18 mouse cellular contexts compared by ENCODE assay signal in the genomic region with DNA sequence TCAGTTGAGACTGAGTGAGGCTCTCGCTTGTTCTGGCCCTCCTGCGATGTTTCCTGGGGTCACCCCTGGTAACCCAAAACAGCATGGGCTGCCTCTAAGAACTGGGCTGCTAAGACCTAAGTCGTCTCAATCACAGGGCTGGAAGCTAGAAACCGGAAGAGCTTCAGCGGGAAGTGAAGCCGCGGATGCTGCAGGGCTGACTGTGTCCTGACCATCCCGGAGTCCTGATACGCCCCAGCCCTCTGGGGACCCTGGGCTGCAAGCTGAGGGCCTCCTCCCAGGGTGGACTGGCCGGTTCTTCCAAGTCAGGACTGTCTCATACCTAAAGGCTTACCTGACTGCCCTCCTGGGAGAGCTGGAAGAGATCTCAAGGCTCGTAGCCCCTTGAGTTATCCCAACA. TPM values are rescaled to one million over a fixed set of nuclear protein-coding genes. Genes with fewer than 3 reads are reported as not detected.
"Had no signal": no experiment of that assay in that cellular context is flagged by ENCODE, and none has a peak within 500 bp of the region (broad histone marks: within the 10 kb centered on the region; RNA-seq: fewer than 3 reads in every experiment).

No protein-coding gene starts in this region.

- H3K27ac ChIP-seq: lung, embryonic 15.5 days; macrophage; midbrain, embryonic 13.5 days; midbrain, embryonic 15.5 days; neural tube, embryonic 12.5 days; stomach, embryonic 15.5 days; stomach, postnatal 0 days had no signal

- H3K4me3 ChIP-seq: lung, embryonic 15.5 days; megakaryocyte, embryonic 14.5 days; midbrain, embryonic 13.5 days; midbrain, embryonic 15.5 days; neural tube, embryonic 12.5 days; stomach, embryonic 15.5 days had no signal

- DNase-seq: lung, adult 2 months; lung, postnatal 14 days; lung, postnatal 36 days; right cerebral cortex, postnatal 14 days; thymus, adult 2 months; thymus, postnatal 25 days; thymus, postnatal 4 days had no signal

RNA-seq across cellular contexts. Expression of a gene that starts 39.8 kb away (rescaled TPM):
- total RNA-seq: megakaryocyte progenitor cell, adult 5-6 weeks; monocyte, adult 5-6 weeks; neutrophil, adult 5-6 weeks had no signal

RNA-seq across cellular contexts. Expression of a gene that starts 56.1 kb away (rescaled TPM):
- total RNA-seq: monocyte, adult 5-6 weeks had no signal
